Mouse (Mus musculus): ENCODE results near the gene Rasgef1a. TPM values are rescaled to one million over a fixed set of nuclear protein-coding genes. Genes with fewer than 3 reads are reported as not detected.

The Rasgef1a gene
- 5.3 TPM for polyA plus RNA-seq (2017; shearing (Covaris generic))

GRCm38 (mm10) chr6:118010756-118011615 lies at the start of gene Rasgef1a:
Gene Rasgef1a (plus strand): TSS chr6:118011438.

GRCm38 (mm10) chr6:118138731-118139709 lies 127.8 kb downstream of the Rasgef1a start, which contains the start of gene Csgalnact2:
Gene Csgalnact2 (minus strand): TSS chr6:118139140.

Other genes with a start within 250 kb of the Rasgef1a start
- 28.1 TPM for gene Zfp637, start 170.3 kb upstream of the Rasgef1a start, polyA plus RNA-seq (2017; shearing (Covaris generic))
- 2.7 TPM for gene Zfp239, start 149.3 kb upstream of the Rasgef1a start, polyA plus RNA-seq (2017; shearing (Covaris generic))
- 1,448 TPM for gene Hnrnpf, start 111.1 kb upstream of the Rasgef1a start, polyA plus RNA-seq (2017; shearing (Covaris generic))
- gene Fxyd4, start 73.7 kb upstream of the Rasgef1a start, polyA plus RNA-seq (2017; shearing (Covaris generic)) = 1.1 TPM
- 20.1 TPM for gene Csgalnact2, start 127.7 kb downstream of the Rasgef1a start, polyA plus RNA-seq (2017; shearing (Covaris generic))
- gene Ret, start 186.3 kb downstream of the Rasgef1a start, polyA plus RNA-seq (2017; shearing (Covaris generic)) = 0.17 TPM

Measured in CD4-positive, CD25-positive, alpha-beta regulatory T cell (primary cell).